Mouse (Mus musculus): ENCODE results near the gene Ncbp3.
"Not testable (repeated sequence)": the region's sequence is repeated elsewhere in the genome, so short reads cannot be mapped to it uniquely, and the experiment has no call there.

Gene Ncbp3

DNA sequence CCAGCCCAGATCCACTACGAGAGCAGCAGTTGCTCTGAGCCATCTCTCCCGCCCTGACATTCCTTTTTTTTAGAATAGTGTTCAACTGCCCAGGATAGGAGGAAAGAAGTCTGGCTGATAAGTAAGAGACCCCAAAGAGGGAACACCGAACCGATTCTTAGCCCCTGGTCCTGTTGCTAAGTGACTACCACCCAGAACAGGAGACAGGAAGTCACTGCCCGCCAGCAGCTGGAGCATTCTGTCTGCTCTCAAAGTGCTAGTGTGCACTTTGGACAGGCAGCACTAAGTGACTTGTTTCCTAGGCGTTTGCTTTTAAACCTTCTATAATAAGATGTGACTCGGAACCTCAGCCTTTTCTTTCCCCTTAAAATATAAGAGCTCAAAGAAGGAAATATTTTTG lies 37.8 kb downstream of the Ncbp3 start:
- DNase-seq (ENCODE audit: low read depth in 1 of 2, low spot score in 2 of 2) = no peak

- no peak for DNase-seq (ENCODE audit: low read depth in 1 of 2, low spot score in 2 of 2)
Measured at GRCm38 (mm10) chr11:73087700-73088480, 40.3 kb downstream of the Ncbp3 start.

- no peak for DNase-seq (ENCODE audit: low read depth in 1 of 2, low spot score in 2 of 2)
Measured at GRCm38 (mm10) chr11:73090283-73090682, 42.7 kb downstream of the Ncbp3 start, which contains the start of gene Itgae. TSS of gene Itgae (plus strand) at chr11:73090583.

GRCm38 (mm10) chr11:73090826-73091225 lies 43.2 kb downstream of the Ncbp3 start:
- no peak for DNase-seq (ENCODE audit: low read depth in 1 of 2, low spot score in 2 of 2)

DNA sequence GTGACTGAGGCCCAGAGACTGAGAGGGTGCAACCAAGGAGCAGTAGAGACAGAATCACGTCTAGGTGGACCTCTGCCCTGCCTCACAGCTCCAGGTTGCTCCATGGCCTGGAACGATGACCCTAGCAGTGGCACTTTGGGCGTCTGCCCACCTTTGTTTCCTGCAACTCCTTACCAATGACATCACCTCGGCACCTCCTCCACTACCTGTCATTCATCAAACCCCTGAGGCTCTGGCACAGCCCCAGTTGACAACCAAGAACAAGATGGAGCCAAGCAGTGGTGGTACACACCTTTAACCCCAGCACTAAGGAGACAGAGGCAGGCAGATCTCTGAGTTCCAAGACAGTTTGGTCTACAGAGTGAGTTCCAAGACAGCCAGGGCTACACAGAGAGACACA lies 44.5 kb downstream of the Ncbp3 start:
- DNase-seq (ENCODE audit: low read depth in 1 of 2, low spot score in 2 of 2) = no peak

GRCm38 (mm10) chr11:73092877-73093276 lies 45.3 kb downstream of the Ncbp3 start:
- no peak for DNase-seq (ENCODE audit: low read depth in 1 of 2, low spot score in 2 of 2)

DNA sequence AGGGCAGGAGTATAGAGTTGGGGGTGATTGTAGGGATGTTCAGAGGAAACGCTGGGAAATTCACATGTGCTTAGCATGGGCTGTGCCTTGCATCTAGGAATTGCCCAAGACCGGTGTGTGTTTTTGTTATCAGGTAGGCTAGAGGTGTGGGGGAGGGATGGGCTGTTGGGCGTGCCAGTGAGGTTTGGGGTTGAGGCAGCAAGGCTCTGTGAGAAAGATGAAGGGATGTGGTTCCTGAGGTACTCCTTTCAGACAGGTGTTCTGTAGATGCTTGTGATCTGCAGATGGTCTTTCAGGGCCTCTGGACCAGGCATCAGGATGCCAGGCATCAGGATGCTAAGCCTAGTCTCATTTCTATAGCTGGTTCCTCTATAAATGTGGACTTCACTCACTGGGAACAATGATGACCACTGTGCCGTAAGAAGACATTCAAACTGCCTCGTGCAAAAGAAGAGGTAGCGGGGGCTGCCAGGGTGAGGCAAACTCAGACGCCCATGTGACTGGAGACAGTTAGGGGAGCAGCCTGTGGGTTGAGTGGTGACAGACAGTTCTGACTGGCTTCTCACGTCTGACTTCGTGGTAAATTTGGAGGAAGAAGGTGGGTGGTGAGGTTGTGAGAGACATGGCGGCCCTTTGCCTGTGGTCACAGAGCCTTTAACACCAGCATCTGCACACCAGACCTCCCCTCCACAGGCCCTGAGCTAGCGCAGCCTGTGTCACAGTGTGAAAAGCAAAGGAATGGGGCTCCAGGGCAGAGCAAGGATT lies 46.8 kb downstream of the Ncbp3 start:
- no peak for DNase-seq (ENCODE audit: low read depth in 1 of 2, low spot score in 2 of 2)

- DNase-seq (ENCODE audit: low read depth in 1 of 2, low spot score in 2 of 2) = no peak
Measured at GRCm38 (mm10) chr11:73098860-73099259, 51.3 kb downstream of the Ncbp3 start.

DNA sequence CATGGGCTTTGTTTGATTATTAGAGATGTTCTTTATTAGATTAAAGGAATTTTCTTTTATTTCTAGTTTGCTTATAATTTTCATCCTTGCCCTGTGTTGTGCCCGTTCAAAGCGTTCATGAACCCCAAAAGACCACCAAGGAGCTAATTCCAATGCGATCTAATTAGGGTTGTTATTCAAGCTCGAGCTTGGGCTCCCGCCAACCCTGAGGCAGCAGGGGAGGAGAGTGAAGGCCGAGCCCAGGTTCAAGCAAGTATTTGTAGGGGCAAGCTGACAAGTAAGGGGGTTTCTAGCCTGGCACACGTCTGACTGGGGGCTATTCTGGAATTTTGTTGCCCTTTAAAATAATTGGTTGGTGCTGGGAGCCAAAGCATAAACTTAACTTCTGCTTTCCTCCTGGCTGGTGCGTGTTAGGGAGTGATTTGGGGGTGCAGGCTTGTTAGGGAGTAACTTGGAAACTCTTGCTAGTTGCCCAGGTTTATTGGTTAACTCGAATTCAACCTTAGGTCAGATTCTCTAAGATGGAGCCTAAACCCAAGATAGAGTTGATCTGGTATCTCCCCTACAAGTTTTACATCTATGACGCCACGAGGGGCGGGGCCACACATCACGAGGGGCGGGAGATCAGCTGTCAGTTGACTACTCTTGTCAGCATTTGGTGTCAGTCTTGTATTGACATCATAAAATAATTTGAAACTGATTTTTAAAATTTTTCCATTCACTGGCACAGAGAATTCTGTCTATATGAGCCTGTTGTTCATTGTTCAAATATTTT lies 52.6 kb downstream of the Ncbp3 start:
- DNase-seq (ENCODE audit: low read depth in 1 of 2, low spot score in 2 of 2) = no peak

DNA sequence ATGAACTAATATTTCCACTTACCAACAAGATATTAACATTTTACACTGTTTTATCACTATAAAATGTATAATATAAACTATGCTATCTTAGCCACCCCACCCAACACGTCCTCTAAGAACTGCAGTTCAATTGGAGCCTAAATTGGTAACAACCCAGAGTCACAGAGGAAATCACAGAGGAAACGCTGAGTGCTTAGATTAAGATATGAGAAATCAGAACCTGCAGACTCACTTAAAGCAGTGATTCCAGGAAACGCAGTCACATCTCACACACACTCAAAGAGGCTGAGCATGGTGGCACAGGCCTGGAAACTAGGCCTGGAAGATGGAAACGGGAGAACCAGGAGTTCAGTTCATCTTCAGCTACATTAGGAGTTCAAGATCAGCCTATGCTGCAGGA lies 53.7 kb downstream of the Ncbp3 start:
- DNase-seq (ENCODE audit: low read depth in 1 of 2, low spot score in 2 of 2) = no peak

- DNase-seq (ENCODE audit: low read depth in 1 of 2, low spot score in 2 of 2) = no peak
Measured at GRCm38 (mm10) chr11:73105246-73105645, 57.7 kb downstream of the Ncbp3 start.

DNA sequence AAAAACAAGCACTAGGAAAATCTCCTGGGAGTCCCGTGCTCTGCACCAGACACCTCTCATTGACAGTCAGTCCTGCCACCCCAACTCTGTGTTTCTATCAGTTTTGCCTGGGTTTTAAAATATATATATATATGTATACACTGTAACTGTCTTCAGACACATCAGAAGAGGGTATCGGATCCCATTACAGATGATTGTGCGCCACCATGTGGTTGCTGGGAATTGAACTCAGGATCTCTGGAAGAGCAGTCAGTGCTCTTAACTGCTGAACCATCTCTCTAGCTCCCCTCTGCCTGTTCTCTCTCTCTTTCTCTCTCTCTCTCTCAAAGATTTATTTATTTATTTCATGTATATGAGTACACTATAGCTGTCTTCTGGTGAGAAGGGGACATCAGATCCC lies 59.8 kb downstream of the Ncbp3 start:
- not testable (repeated sequence) for DNase-seq (ENCODE audit: low read depth in 1 of 2, low spot score in 2 of 2)

- no peak for DNase-seq (ENCODE audit: low read depth in 1 of 2, low spot score in 2 of 2)
Measured at GRCm38 (mm10) chr11:73108195-73108897, 60.8 kb downstream of the Ncbp3 start.

DNA sequence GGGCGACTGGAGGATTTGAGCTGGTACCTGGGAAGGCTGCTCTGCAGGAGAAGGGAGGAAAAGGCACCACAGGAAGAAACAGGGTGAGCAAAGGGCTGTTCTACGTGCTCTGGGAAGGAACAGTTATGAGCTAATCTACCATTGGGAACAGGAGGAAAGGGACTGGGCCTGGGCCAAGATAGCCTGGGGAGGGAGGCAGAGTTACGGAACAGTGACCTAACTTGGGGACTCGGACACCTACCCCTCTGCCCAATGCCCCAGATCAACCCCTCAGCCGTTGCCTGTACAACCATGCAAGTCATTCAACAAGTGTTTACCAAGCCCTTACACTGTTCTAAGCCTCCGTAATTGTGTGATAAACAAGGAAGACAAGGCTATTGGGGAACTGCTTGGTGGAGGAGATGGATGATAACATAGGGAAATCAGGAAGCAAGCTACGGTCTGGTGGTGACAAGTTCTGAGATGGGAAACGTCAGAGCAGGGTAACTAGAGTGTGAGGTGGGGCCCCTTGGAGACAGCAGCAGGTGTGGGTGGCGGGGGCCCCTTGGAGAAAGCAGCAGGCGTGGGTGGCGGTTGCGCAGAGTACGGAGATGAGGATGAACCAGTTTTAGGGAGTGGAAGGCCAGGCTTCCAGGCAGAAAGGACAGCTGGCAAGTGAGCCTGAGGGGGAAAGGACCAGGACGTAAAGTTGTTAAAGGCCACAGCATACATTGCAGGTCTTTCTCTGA lies 61.5 kb downstream of the Ncbp3 start:
- DNase-seq (ENCODE audit: low read depth in 1 of 2, low spot score in 2 of 2) = no peak

GRCm38 (mm10) chr11:73109941-73110340 lies 62.4 kb downstream of the Ncbp3 start:
- no peak for DNase-seq (ENCODE audit: low read depth in 1 of 2, low spot score in 2 of 2)

GRCm38 (mm10) chr11:73111414-73111813 lies 63.8 kb downstream of the Ncbp3 start:
- DNase-seq (ENCODE audit: low read depth in 1 of 2, low spot score in 2 of 2) = no peak

GRCm38 (mm10) chr11:73126495-73126894 lies 78.9 kb downstream of the Ncbp3 start:
- no peak for DNase-seq (ENCODE audit: low read depth in 1 of 2, low spot score in 2 of 2)

DNA sequence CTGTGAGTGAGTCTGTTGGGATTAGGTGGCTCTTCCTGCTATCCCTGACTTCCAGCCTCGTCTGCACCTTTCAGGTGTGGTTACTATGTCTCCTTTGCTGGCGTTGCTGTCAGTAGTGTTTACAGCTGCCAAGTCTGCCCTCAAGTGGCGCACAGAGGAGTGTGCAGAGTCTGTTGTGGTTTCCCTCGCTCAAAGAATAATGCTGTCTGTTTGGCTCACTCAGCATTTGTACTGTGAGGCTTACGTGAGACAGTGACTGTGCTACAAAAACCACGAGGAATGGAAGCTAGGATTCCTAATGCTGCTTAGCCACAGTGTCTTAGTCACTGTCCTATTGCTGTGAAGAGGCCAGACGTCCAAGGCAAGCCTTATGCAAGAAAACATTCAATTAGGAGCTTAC lies 83.4 kb downstream of the Ncbp3 start:
- DNase-seq (ENCODE audit: low read depth in 1 of 2, low spot score in 2 of 2) = no peak

- no peak for DNase-seq (ENCODE audit: low read depth in 1 of 2, low spot score in 2 of 2)
Measured at GRCm38 (mm10) chr11:73132999-73133398, 85.4 kb downstream of the Ncbp3 start.

GRCm38 (mm10) chr11:73134222-73134621 lies 86.6 kb downstream of the Ncbp3 start:
- no peak for DNase-seq (ENCODE audit: low read depth in 1 of 2, low spot score in 2 of 2)
